ENCODE assay signal across 14 mouse cellular contexts in genomic region chr8:46496852-46497251, GRCm38 (mm10). TPM values are rescaled to one million over a fixed set of nuclear protein-coding genes. Genes with fewer than 3 reads are reported as not detected.
DNase-seq lines count a peak whose midpoint lies in the region; ATAC-seq and TF ChIP-seq lines count a peak whose summit lies in the region.
"Had no signal": no experiment of that assay in that cellular context is flagged by ENCODE, and none has a peak within 500 bp of the region (broad histone marks: within the 10 kb centered on the region; RNA-seq: fewer than 3 reads in every experiment).

No protein-coding gene starts in this region.

- no peak for TF ChIP-seq POLR2A in liver, adult 2 months (IDR thresholded peaks at IDR 0.05; ENCODE audit: extremely low read depth, insufficient read depth, low read length)

- H3K4me1 ChIP-seq in brown adipose tissue, adult 24 weeks (ENCODE audit: control insufficient read depth, insufficient read depth, insufficient read length, low read length) = peaks cover 27% of the 10 kb centered on the region
- peaks cover 60% of the 10 kb centered on the region for H3K4me1 ChIP-seq in liver, adult 2 months (ENCODE audit: control insufficient read depth, insufficient read depth, low read length)
- H3K4me1 ChIP-seq in embryonic facial prominence, embryonic 10.5 days = peaks cover 12% of the 10 kb centered on the region
- H3K4me1 ChIP-seq: intestine, embryonic 15.5 days; neural tube, embryonic 12.5 days had no signal

- H3K36me3 ChIP-seq in liver, adult 2 months (ENCODE audit: control insufficient read depth, insufficient read depth, low read length) = peaks cover 71% of the 10 kb centered on the region
- H3K36me3 ChIP-seq in embryonic facial prominence, embryonic 10.5 days (replicated peaks) = no peaks in the 10 kb centered on the region
- H3K36me3 ChIP-seq: intestine, embryonic 15.5 days; lung, embryonic 15.5 days; neural tube, embryonic 12.5 days had no signal

- intact Hi-C loops in gastrocnemius, adult 2 months (cut with DNase I) = no loop called here

- no peak for TF ChIP-seq CTCF in gastrocnemius, adult 2 months (IDR thresholded peaks at IDR 0.05)
- no peak for TF ChIP-seq CTCF in liver, adult 2 months (IDR thresholded peaks at IDR 0.05; ENCODE audit: low read depth, low read length)

- H3K9ac ChIP-seq in liver, adult 2 months (ENCODE audit: low read depth, low read length) = peak overlapping the region; percentile 7
- H3K9ac ChIP-seq: intestine, embryonic 15.5 days; lung, embryonic 15.5 days; neural tube, embryonic 12.5 days had no signal

- H3K79me2 ChIP-seq in liver, adult 2 months (ENCODE audit: control insufficient read depth, insufficient read depth, low read length) = peaks cover 16% of the 10 kb centered on the region; the same call in 1 of the 2 replicates

- WGBS in liver, adult 2 months = 17% methylated on average over 6 of the region's 6 CpGs
- 86% methylated on average over 6 of the region's 6 CpGs for WGBS in embryonic facial prominence, embryonic 10.5 days

- peak overlapping the region; percentile 86 for H3K27ac ChIP-seq in gastrocnemius, adult 2 months
- H3K27ac ChIP-seq in brown adipose tissue, adult 24 weeks (replicated peaks; ENCODE audit: low read depth, low read length) = peak overlapping the region; percentile 63
- H3K27ac ChIP-seq in liver, adult 2 months (replicated peaks; ENCODE audit: insufficient read depth, low read depth, low read length) = peak overlapping the region; percentile 1; the same call in 1 of the 2 replicates
- H3K27ac ChIP-seq in embryonic facial prominence, embryonic 10.5 days (replicated peaks) = no peak overlapping the region
- H3K27ac ChIP-seq: intestine, embryonic 15.5 days; lung, embryonic 15.5 days; neural tube, embryonic 12.5 days had no signal

- peak; percentile 24 for ATAC-seq in megakaryocyte progenitor cell, adult 5-6 weeks (replicated peaks; ENCODE audit: poor library complexity)
- ATAC-seq: intestine, embryonic 15.5 days had no signal

- H3K27me3 ChIP-seq in liver, adult 2 months (ENCODE audit: control insufficient read depth, insufficient read depth, low read length) = no peaks in the 10 kb centered on the region
- no peaks in the 10 kb centered on the region; the same call in 1 of the 2 replicates for H3K27me3 ChIP-seq in embryonic facial prominence, embryonic 10.5 days (replicated peaks; ENCODE audit: low read depth, poor library complexity, severe bottlenecking)
- H3K27me3 ChIP-seq: intestine, embryonic 15.5 days; neural tube, embryonic 12.5 days had no signal

- H3K9me3 ChIP-seq in embryonic facial prominence, embryonic 10.5 days = no peaks in the 10 kb centered on the region
- H3K9me3 ChIP-seq: intestine, embryonic 15.5 days; lung, embryonic 15.5 days; neural tube, embryonic 12.5 days had no signal

- peak overlapping the region; percentile 52 for H3K4me3 ChIP-seq in gastrocnemius, adult 2 months
- no peak overlapping the region for H3K4me3 ChIP-seq in brown adipose tissue, adult 24 weeks (ENCODE audit: insufficient read depth, low read depth, low read length)
- H3K4me3 ChIP-seq in liver, adult 2 months (ENCODE audit: insufficient read depth, low read depth, low read length) = no peak overlapping the region
- no peak overlapping the region for H3K4me3 ChIP-seq in embryonic facial prominence, embryonic 10.5 days
- H3K4me3 ChIP-seq: intestine, embryonic 15.5 days; lung, embryonic 15.5 days; neural tube, embryonic 12.5 days had no signal

- DNase-seq in gastrocnemius, adult 2 months = no peak
- no peak for DNase-seq in gastrocnemius, postnatal 4 days (ENCODE audit: low spot score in 2 of 2)
- DNase-seq in liver, adult 2 months (ENCODE audit: extremely low read depth, low read depth, low spot score) = peak; percentile 59
- no peak for DNase-seq in urinary bladder, postnatal 4 days (ENCODE audit: low spot score in 2 of 2)
- DNase-seq in embryonic facial prominence, embryonic 10.5 days (ENCODE audit: low spot score) = no peak
- DNase-seq in layer of hippocampus, adult 9-11 months = no peak
- DNase-seq: adrenal gland, adult 8-10 months; kidney, postnatal 4 days; midbrain, embryonic 14.5 days had no signal

RNA-seq across cellular contexts. Expression of gene Acsl1, which starts 26.0 kb away (rescaled TPM):
- total RNA-seq in gastrocnemius, adult 2 months (2021) = 100 to 1,000 TPM; 224 to 367 TPM
- 100 to 1,000 TPM; 222 to 253 TPM for total RNA-seq in gastrocnemius, postnatal 4 days (2021)
- polyA plus RNA-seq in brown adipose tissue, adult 24 weeks (2012; ENCODE audit: insufficient read depth, insufficient read length, missing spikeins) = 734 and 1,073 TPM in 2 replicates
- 447 and 506 TPM in 2 replicates for total RNA-seq in liver, adult 2 months (2014; rRNA removed)
- polyA plus RNA-seq in liver, adult 2 months (2012; rRNA removed) = 322 and 338 TPM in 2 replicates
- total RNA-seq in megakaryocyte progenitor cell, adult 5-6 weeks (2015) = 55.3 and 61.5 TPM in 2 replicates
- 72.5 and 89.7 TPM in 2 replicates for total RNA-seq in megakaryocyte progenitor cell, adult 5-6 weeks (2017)
- 8.0 and 8.7 TPM in 2 replicates for polyA plus RNA-seq in embryonic facial prominence, embryonic 10.5 days (2016; fragmentation: Nextera tagmentation; extraction: Ambion mirVana)

RNA-seq across cellular contexts. Expression of gene Cenpu, which starts 55.0 kb away (rescaled TPM):
- total RNA-seq in gastrocnemius, adult 2 months (2021) = under 1 TPM in 1 of 2 experiments, not detected in 1; 0.31 TPM
- 1 to 10 TPM; 4.4 to 4.8 TPM for total RNA-seq in gastrocnemius, postnatal 4 days (2021)
- not detected in 2 replicates for polyA plus RNA-seq in brown adipose tissue, adult 24 weeks (2012; ENCODE audit: insufficient read depth, insufficient read length, missing spikeins)
- total RNA-seq in liver, adult 2 months (2014; rRNA removed) = 0.47 and 0.65 TPM in 2 replicates
- 0.15 and 0.44 TPM in 2 replicates for polyA plus RNA-seq in liver, adult 2 months (2012; rRNA removed)
- 34.9 and 42.0 TPM in 2 replicates for total RNA-seq in megakaryocyte progenitor cell, adult 5-6 weeks (2015)
- total RNA-seq in megakaryocyte progenitor cell, adult 5-6 weeks (2017) = 71.4 and 104 TPM in 2 replicates
- polyA plus RNA-seq in embryonic facial prominence, embryonic 10.5 days (2016; fragmentation: Nextera tagmentation; extraction: Ambion mirVana) = 30.0 and 30.7 TPM in 2 replicates

Comparison
In these comparisons a context has a peak if more than half of its experiments do, and no peak if none do; other contexts are left out.
1. RNA of gene Cenpu, which starts 55.0 kb away (total RNA-seq): 34.9 to 104 TPM in megakaryocyte progenitor cell, adult 5-6 weeks; 4.4 to 4.8 TPM in gastrocnemius, postnatal 4 days, 0.47 to 0.65 TPM in liver, adult 2 months and 0.31 TPM in gastrocnemius, adult 2 months; every median in the first group is over 4 times any median in the second.